Mouse (Mus musculus): ENCODE measurements around the gene 1700037H04Rik. TPM values are rescaled to one million over a fixed set of nuclear protein-coding genes. Genes with fewer than 3 reads are reported as not detected.

Gene 1700037H04Rik
- polyA plus RNA-seq, 1 experiment from 2014 or later: 73.0 TPM

DNA sequence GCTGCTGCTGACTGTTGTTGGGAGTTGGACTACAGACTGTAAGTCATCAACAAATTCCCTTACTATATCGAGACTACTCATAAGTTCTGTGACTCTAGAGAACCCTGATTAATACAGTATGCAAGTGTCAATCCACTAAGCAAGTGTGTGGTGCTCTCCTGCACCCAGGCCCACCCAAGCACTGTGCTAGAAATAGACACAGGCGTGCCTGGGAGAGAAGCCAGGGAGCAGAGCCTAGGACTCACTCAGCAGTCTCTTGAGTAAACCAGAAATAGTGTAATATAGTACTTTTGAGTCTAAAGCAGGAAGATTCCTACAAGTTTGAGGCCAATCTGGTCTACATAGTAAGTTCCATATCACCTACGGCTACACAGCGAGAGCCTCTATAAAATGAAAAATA is 55.9 kb downstream of the 1700037H04Rik start:
- no peaks in the 10 kb centered on the region for H3K27me3 ChIP-seq (ENCODE audit: control insufficient read depth, insufficient read depth, low read length)
- WGBS: 79% methylated on average over 4 of the region's 4 CpGs
- H3K4me1 ChIP-seq (ENCODE audit: control insufficient read depth, insufficient read depth, low read length): no peaks in the 10 kb centered on the region
- no peaks in the 10 kb centered on the region for H3K9me3 ChIP-seq (replicated peaks; ENCODE audit: control insufficient read depth, low read length)
- no peak overlapping the region for H3K4me2 ChIP-seq (ENCODE audit: low read depth, low read length)
- no peak overlapping the region for H3K4me3 ChIP-seq (replicated peaks; ENCODE audit: low read length)
- H3K9ac ChIP-seq (ENCODE audit: low read length): no peak overlapping the region
- no peaks in the 10 kb centered on the region for H3K36me3 ChIP-seq (ENCODE audit: control insufficient read depth, insufficient read depth, low read length)
- ATAC-seq (ENCODE audit: insufficient read depth, low FRiP score): peak; percentile 64; the same call in 1 of the 2 replicates
- no peak overlapping the region for H3K27ac ChIP-seq (ENCODE audit: low read length)

DNA sequence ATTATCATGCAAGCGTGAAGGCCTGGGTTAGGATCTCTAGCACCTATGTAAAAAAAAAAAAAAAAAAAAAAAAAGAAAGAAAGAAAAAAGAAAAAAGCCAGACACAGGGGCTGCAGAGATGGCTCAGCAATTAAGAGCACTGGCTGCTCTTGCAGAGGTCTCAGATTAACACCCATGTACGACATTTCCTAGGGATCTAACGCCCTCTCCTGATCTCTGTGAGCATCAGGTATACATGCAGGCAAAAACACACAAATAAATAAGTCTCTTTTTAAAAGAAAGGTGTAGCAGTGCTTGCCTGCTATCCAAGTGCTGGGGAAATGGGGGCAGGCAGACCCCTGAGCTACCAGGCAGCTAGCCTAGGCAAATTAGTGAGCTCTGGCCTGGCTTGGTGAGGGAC is 58.4 kb downstream of the 1700037H04Rik start:
- no peak overlapping the region for H3K4me3 ChIP-seq (replicated peaks; ENCODE audit: low read length)
- H3K9me3 ChIP-seq (replicated peaks; ENCODE audit: control insufficient read depth, low read length): no peaks in the 10 kb centered on the region
- no peak overlapping the region for H3K9ac ChIP-seq (ENCODE audit: low read length)
- ATAC-seq (ENCODE audit: insufficient read depth, low FRiP score): no peak
- no peaks in the 10 kb centered on the region for H3K27me3 ChIP-seq (ENCODE audit: control insufficient read depth, insufficient read depth, low read length)
- no peaks in the 10 kb centered on the region for H3K36me3 ChIP-seq (ENCODE audit: control insufficient read depth, insufficient read depth, low read length)
- 52% methylated on average over 3 of the region's 3 CpGs for WGBS
- H3K4me2 ChIP-seq (ENCODE audit: low read depth, low read length): no peak overlapping the region
- H3K4me1 ChIP-seq (ENCODE audit: control insufficient read depth, insufficient read depth, low read length): no peaks in the 10 kb centered on the region; the same call in none of the 2 replicates
- no peak overlapping the region for H3K27ac ChIP-seq (ENCODE audit: low read length)

DNA sequence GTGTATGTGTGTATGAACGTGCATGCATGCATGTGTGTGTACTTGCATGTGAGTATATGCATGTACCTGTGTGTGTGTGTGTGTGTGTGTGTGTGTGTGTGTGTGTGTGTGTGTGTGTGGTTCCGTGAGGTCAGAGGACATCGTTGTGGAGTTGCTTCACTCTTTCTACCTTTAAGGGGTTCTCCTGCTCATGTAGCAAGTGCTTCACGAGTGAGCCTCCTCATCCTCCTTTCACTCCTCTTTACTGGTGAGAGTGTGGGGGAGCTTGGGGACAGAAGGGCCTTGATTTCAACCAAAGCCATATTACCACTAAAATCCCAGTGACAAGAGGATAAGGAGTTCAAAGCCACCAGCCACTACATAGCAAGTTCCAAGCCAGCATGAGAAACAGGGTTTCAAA is 62.8 kb downstream of the 1700037H04Rik start:
- 70% methylated on average over 4 of the region's 4 CpGs for WGBS
- Histone ChIP-seq H3K4me2 (ENCODE audit: low read depth, low read length) (peak overlapping the region; percentile 44), H3K4me3 (replicated peaks; ENCODE audit: low read length) (no peak overlapping the region), H3K36me3 (ENCODE audit: control insufficient read depth, insufficient read depth, low read length) (no peaks in the 10 kb centered on the region), H3K4me1 (ENCODE audit: control insufficient read depth, insufficient read depth, low read length) (peaks cover 9% of the 10 kb centered on the region), H3K27me3 (ENCODE audit: control insufficient read depth, insufficient read depth, low read length) (no peaks in the 10 kb centered on the region), H3K27ac (ENCODE audit: low read length) (peak overlapping the region; percentile 94), H3K9me3 (replicated peaks; ENCODE audit: control insufficient read depth, low read length) (no peaks in the 10 kb centered on the region), H3K9ac (ENCODE audit: low read length) (no peak overlapping the region)
- ATAC-seq (ENCODE audit: insufficient read depth, low FRiP score): no peak

Other genes starting within 250 kb of the 1700037H04Rik start
- 9.8 and 10.9 TPM in 2 replicates for gene Gfra4, start 117.0 kb downstream of the 1700037H04Rik start, polyA plus RNA-seq (2015; fragmentation: Nextera tagmentation; extraction: Ambion mirVana)
- gene Adam33, start 96.3 kb downstream of the 1700037H04Rik start, polyA plus RNA-seq (2015; fragmentation: Nextera tagmentation; extraction: Ambion mirVana): 14.2 and 15.5 TPM in 2 replicates
- gene Siglec1, start 73.3 kb downstream of the 1700037H04Rik start, polyA plus RNA-seq (2015; fragmentation: Nextera tagmentation; extraction: Ambion mirVana): 0.29 and 0.44 TPM in 2 replicates
- 25.0 TPM in 2 replicates for gene Hspa12b, start 32.8 kb downstream of the 1700037H04Rik start, polyA plus RNA-seq (2015; fragmentation: Nextera tagmentation; extraction: Ambion mirVana)
- gene Gm11037, start 26.6 kb downstream of the 1700037H04Rik start, polyA plus RNA-seq (2015; fragmentation: Nextera tagmentation; extraction: Ambion mirVana): not detected in 2 replicates
- 9.2 and 10.4 TPM in 2 replicates for gene Cenpb, start 20.0 kb upstream of the 1700037H04Rik start, polyA plus RNA-seq (2015; fragmentation: Nextera tagmentation; extraction: Ambion mirVana)
- 72.3 and 72.8 TPM in 2 replicates for gene Cdc25b, start 26.9 kb upstream of the 1700037H04Rik start, polyA plus RNA-seq (2015; fragmentation: Nextera tagmentation; extraction: Ambion mirVana)
- gene Spef1, start 27.2 kb upstream of the 1700037H04Rik start, polyA plus RNA-seq (2015; fragmentation: Nextera tagmentation; extraction: Ambion mirVana): 3.6 and 4.8 TPM in 2 replicates
- gene Ap5s1, start 47.0 kb upstream of the 1700037H04Rik start, polyA plus RNA-seq (2015; fragmentation: Nextera tagmentation; extraction: Ambion mirVana): 25.7 and 26.4 TPM in 2 replicates
- gene Mavs, start 74.0 kb upstream of the 1700037H04Rik start, polyA plus RNA-seq (2015; fragmentation: Nextera tagmentation; extraction: Ambion mirVana): 23.7 and 29.3 TPM in 2 replicates
- 24.2 and 25.0 TPM in 2 replicates for gene Pank2, start 102.4 kb upstream of the 1700037H04Rik start, polyA plus RNA-seq (2015; fragmentation: Nextera tagmentation; extraction: Ambion mirVana)
- gene Rnf24, start 192.8 kb upstream of the 1700037H04Rik start, polyA plus RNA-seq (2015; fragmentation: Nextera tagmentation; extraction: Ambion mirVana): 2.9 and 3.0 TPM in 2 replicates